Mouse (Mus musculus) stomach, postnatal 0 days (tissue): ENCODE measurements around the gene Tango6. TPM values are rescaled to one million over a fixed set of nuclear protein-coding genes. Genes with fewer than 3 reads are reported as not detected.
"Not testable (repeated sequence)": the region's sequence is repeated elsewhere in the genome, so short reads cannot be mapped to it uniquely, and the experiment has no call there.

Experiments used
- ATAC-seq: fragments of 200-750 bp; cut with Nextera tagmentation; 2 replicates; pipeline ENCODE4 v1.8.0; 2017; ENCODE audit not compliant: low FRiP score, low TSS enrichment
- DNase-seq: peaks from one replicate; pipeline ENCODE4 v3.0.0-alpha.2; 2016; ENCODE audit warnings: low spot score
- H3K27ac ChIP-seq: fragments of 300-500 bp; sonication (generic); replicated peaks from 2 replicates; pipeline ENCODE4 v1.5.1; 2014; ENCODE audit warnings: mild to moderate bottlenecking, control low read depth
- H3K27me3 ChIP-seq: fragments of 300-500 bp; sonication (generic); 2 replicates; pipeline ENCODE4 v1.6.1; 2014; ENCODE audit warnings: low read length; ENCODE audit not compliant: control insufficient read depth, insufficient read depth
- H3K36me3 ChIP-seq: fragments of 300-500 bp; sonication (generic); 2 replicates; pipeline ENCODE4 v1.6.1; 2014; ENCODE audit warnings: low read length, mixed read lengths; ENCODE audit not compliant: control insufficient read depth, insufficient read depth
- H3K4me1 ChIP-seq: fragments of 300-500 bp; sonication (generic); replicated peaks from 2 replicates; pipeline ENCODE4 v1.6.1; 2014; ENCODE audit warnings: antibody characterized with exemption; ENCODE audit not compliant: control insufficient read depth, insufficient read depth
- H3K4me2 ChIP-seq: fragments of 300-500 bp; sonication (generic); replicated peaks from 2 replicates; pipeline ENCODE4 v1.6.1; 2014; ENCODE audit warnings: low read depth, mild to moderate bottlenecking, control low read depth, moderate library complexity
- H3K4me3 ChIP-seq: fragments of 300-500 bp; sonication (generic); 2 replicates; pipeline ENCODE4 v1.5.1; 2014; ENCODE audit warnings: low read depth, low read length, control low read depth
- H3K9ac ChIP-seq: fragments of 300-500 bp; sonication (generic); 2 replicates; pipeline ENCODE4 v1.6.1; 2014; ENCODE audit warnings: mild to moderate bottlenecking, low read length, control low read depth, mixed read lengths
- H3K9me3 ChIP-seq: fragments of 300-500 bp; sonication (generic); 2 replicates; pipeline ENCODE4 v1.6.1; 2016; ENCODE audit warnings: low read length; ENCODE audit not compliant: control insufficient read depth
- CTCF ChIP-seq: IDR thresholded peaks from 2 replicates; pipeline ENCODE4 v1.5.1; 2016; ENCODE audit warnings: antibody characterized with exemption, low read depth, mild to moderate bottlenecking, moderate library complexity
- EP300 ChIP-seq: optimal IDR thresholded peaks from 2 replicates; pipeline ENCODE3; 2016; ENCODE audit warnings: antibody characterized with exemption
- WGBS: fragments of 180-500 bp; shearing (Covaris S2); extraction: QIAGEN DNeasy Blood & Tissue Kit; methylation state at CpG from one replicate; pipeline ENCODE4 v1.1.7; 2014; 5-methylcytosine and 5-hydroxymethylcytosine counted together
- polyA plus RNA-seq: library from polyadenylated mRNA; unstranded; fragments of >200 nt; fragmentation: Nextera tagmentation; extraction: Ambion mirVana; gene quantifications from 2 replicates; pipeline ENCODE4 v1.2.1, GENCODE M21; 2015

Gene Tango6
- polyA plus RNA-seq, 1 experiment from 2014 or later: 3.0 TPM

- Histone ChIP-seq H3K4me1 (no peaks in the 10 kb centered on the region), H3K4me2 (no peak overlapping the region), H3K36me3 (no peaks in the 10 kb centered on the region), H3K9ac (no peak overlapping the region), H3K4me3 (no peak overlapping the region), H3K9me3 (no peaks in the 10 kb centered on the region), H3K27me3 (no peaks in the 10 kb centered on the region), H3K27ac (no peak overlapping the region)
- ATAC-seq: no peak
- TF ChIP-seq CTCF: no peak
- no peak for TF ChIP-seq EP300
- 95% methylated on average over 11 of the region's 11 CpGs for WGBS
- DNase-seq: no peak
Observed at GRCm38 (mm10) chr8:106801261-106801660, 118.4 kb downstream of the Tango6 start.

GRCm38 (mm10) chr8:106802384-106803137, 119.7 kb downstream of the Tango6 start:
- not testable (repeated sequence) for H3K9me3 ChIP-seq, H3K27ac ChIP-seq, H3K9ac ChIP-seq, DNase-seq, H3K27me3 ChIP-seq, ATAC-seq, H3K4me2 ChIP-seq, H3K36me3 ChIP-seq, H3K4me1 ChIP-seq, H3K4me3 ChIP-seq
- WGBS: 80% methylated on average over 12 of the region's 12 CpGs

GRCm38 (mm10) chr8:106805859-106806258, 123.0 kb downstream of the Tango6 start:
- no peak overlapping the region for H3K4me2 ChIP-seq
- H3K9me3 ChIP-seq: no peaks in the 10 kb centered on the region
- H3K4me3 ChIP-seq: no peak overlapping the region
- H3K27ac ChIP-seq: no peak overlapping the region
- no peak overlapping the region for H3K9ac ChIP-seq
- TF ChIP-seq EP300 (no peak), CTCF (peak; percentile 36)
- DNase-seq (no peak), ATAC-seq (no peak)
- no peaks in the 10 kb centered on the region for H3K4me1 ChIP-seq
- no peaks in the 10 kb centered on the region for H3K36me3 ChIP-seq
- H3K27me3 ChIP-seq: no peaks in the 10 kb centered on the region
- WGBS: 94% methylated on average over 3 of the region's 3 CpGs

GRCm38 (mm10) chr8:106807461-106807860, 124.6 kb downstream of the Tango6 start:
- Histone ChIP-seq H3K4me1 (no peaks in the 10 kb centered on the region), H3K36me3 (no peaks in the 10 kb centered on the region), H3K27me3 (no peaks in the 10 kb centered on the region), H3K4me2 (no peak overlapping the region), H3K9me3 (no peaks in the 10 kb centered on the region), H3K4me3 (no peak overlapping the region), H3K27ac (no peak overlapping the region), H3K9ac (no peak overlapping the region)
- no peak for ATAC-seq
- DNase-seq: no peak
- no peak for TF ChIP-seq EP300
- no peak for TF ChIP-seq CTCF
- 95% methylated on average over 4 of the region's 4 CpGs for whole genome bisulfite sequencing

- Histone ChIP-seq H3K9ac (no peak overlapping the region), H3K9me3 (no peaks in the 10 kb centered on the region), H3K27ac (no peak overlapping the region), H3K36me3 (no peaks in the 10 kb centered on the region), H3K27me3 (no peaks in the 10 kb centered on the region), H3K4me3 (no peak overlapping the region), H3K4me1 (no peaks in the 10 kb centered on the region), H3K4me2 (no peak overlapping the region)
- DNase-seq (no peak), ATAC-seq (no peak)
- WGBS: 44% methylated on average over 9 of the region's 9 CpGs
- TF ChIP-seq CTCF: no peak
- TF ChIP-seq EP300: no peak
Observed at GRCm38 (mm10) chr8:106809726-106810125, 126.9 kb downstream of the Tango6 start.

- Histone ChIP-seq H3K9me3 (no peaks in the 10 kb centered on the region), H3K27ac (no peak overlapping the region), H3K4me2 (no peak overlapping the region), H3K27me3 (no peaks in the 10 kb centered on the region), H3K4me1 (no peaks in the 10 kb centered on the region), H3K4me3 (no peak overlapping the region), H3K36me3 (no peaks in the 10 kb centered on the region), H3K9ac (no peak overlapping the region)
- TF ChIP-seq CTCF: no peak
- TF ChIP-seq EP300: no peak
- ATAC-seq: no peak
- WGBS: 69% methylated on average over 7 of the region's 7 CpGs
- DNase-seq: no peak
Observed at GRCm38 (mm10) chr8:106810406-106810805, 127.5 kb downstream of the Tango6 start.
